Mouse (Mus musculus) thymus, adult 2 months (tissue): ENCODE measurements at regions not wholly inside any gene's neighbourhood (a gene's known extent, or its start where the extent isn't known, plus 50 kb on each side); places are given as distances from the start of the nearest gene placed in this dataset.

Source experiments
- CTCF ChIP-seq: fragments of 200-500 bp; IDR thresholded peaks from 2 replicates; pipeline ENCODE4 v1.5.1; 2012; ENCODE audit warnings: mild to moderate bottlenecking, control low read depth, low read length, moderate library complexity, borderline replicate concordance; ENCODE audit not compliant: control insufficient read depth, poor library complexity, insufficient read depth; ENCODE audit errors: extremely low read depth
- POLR2A ChIP-seq: fragments of 200-500 bp; IDR thresholded peaks from 2 replicates; pipeline ENCODE4 v1.6.1; 2012; ENCODE audit warnings: mild to moderate bottlenecking, low read length, control low read depth, moderate library complexity; ENCODE audit not compliant: control insufficient read depth, poor library complexity, insufficient read depth; ENCODE audit errors: extremely low read depth

- no peak for TF ChIP-seq CTCF
- TF ChIP-seq POLR2A: no peak
Observed at GRCm38 (mm10) chr11:44185218-44185890, 214.5 kb upstream of the Il12b start.
